Mouse (Mus musculus): ENCODE results near the gene Mtf2.
"Not testable (repeated sequence)": the region's sequence is repeated elsewhere in the genome, so short reads cannot be mapped to it uniquely, and the experiment has no call there.

Gene Mtf2

GRCm38 (mm10) chr5:108065465-108066411 lies at the start of gene Mtf2:
TSS of gene Mtf2 (plus strand) at chr5:108065674.
- DNase-seq (ENCODE audit: low read depth, low spot score) = peak; percentile 98

GRCm38 (mm10) chr5:108017232-108017631 lies 48.2 kb upstream of the Mtf2 start:
- no peak for DNase-seq (ENCODE audit: low read depth, low spot score)

- DNase-seq (ENCODE audit: low read depth, low spot score) = no peak
These were observed 46.1 kb upstream of the Mtf2 start for GRCm38 (mm10) chr5:108019367-108019766.

- DNase-seq (ENCODE audit: low read depth, low spot score) = no peak
These were observed 44.1 kb upstream of the Mtf2 start for GRCm38 (mm10) chr5:108021346-108021745.

- DNase-seq (ENCODE audit: low read depth, low spot score) = no peak
These were observed 37.2 kb upstream of the Mtf2 start for GRCm38 (mm10) chr5:108028230-108028629.

- not testable (repeated sequence) for DNase-seq (ENCODE audit: low read depth, low spot score)
These were observed 36.5 kb upstream of the Mtf2 start for GRCm38 (mm10) chr5:108028797-108029536.

GRCm38 (mm10) chr5:108029968-108030367 lies 35.5 kb upstream of the Mtf2 start:
- peak; percentile 59 for DNase-seq (ENCODE audit: low read depth, low spot score)

- no peak for DNase-seq (ENCODE audit: low read depth, low spot score)
These were observed 34.2 kb upstream of the Mtf2 start for GRCm38 (mm10) chr5:108031267-108031666.

- peak; percentile 81 for DNase-seq (ENCODE audit: low read depth, low spot score)
These were observed 31.3 kb upstream of the Mtf2 start for GRCm38 (mm10) chr5:108034194-108034593.

GRCm38 (mm10) chr5:108035523-108035922 lies 30.0 kb upstream of the Mtf2 start:
- DNase-seq (ENCODE audit: low read depth, low spot score) = no peak

GRCm38 (mm10) chr5:108042061-108042460 lies 23.4 kb upstream of the Mtf2 start:
- no peak for DNase-seq (ENCODE audit: low read depth, low spot score)

- no peak for DNase-seq (ENCODE audit: low read depth, low spot score)
These were observed 21.6 kb upstream of the Mtf2 start for GRCm38 (mm10) chr5:108043908-108044307.

GRCm38 (mm10) chr5:108049711-108050268 lies 15.7 kb upstream of the Mtf2 start:
- no peak for DNase-seq (ENCODE audit: low read depth, low spot score)

- no peak for DNase-seq (ENCODE audit: low read depth, low spot score)
These were observed 14.4 kb upstream of the Mtf2 start for GRCm38 (mm10) chr5:108051026-108051425.

- DNase-seq (ENCODE audit: low read depth, low spot score) = not testable (repeated sequence)
These were observed 13.7 kb upstream of the Mtf2 start for GRCm38 (mm10) chr5:108051727-108052126.

- DNase-seq (ENCODE audit: low read depth, low spot score) = no peak
These were observed 13.3 kb upstream of the Mtf2 start for GRCm38 (mm10) chr5:108052200-108052599.

GRCm38 (mm10) chr5:108053566-108053965 lies 11.9 kb upstream of the Mtf2 start:
- DNase-seq (ENCODE audit: low read depth, low spot score) = no peak

- DNase-seq (ENCODE audit: low read depth, low spot score) = no peak
These were observed 5.1 kb upstream of the Mtf2 start for GRCm38 (mm10) chr5:108060413-108060812.

GRCm38 (mm10) chr5:108072301-108072700 lies 6.8 kb downstream of the Mtf2 start:
- DNase-seq (ENCODE audit: low read depth, low spot score) = no peak

GRCm38 (mm10) chr5:108076241-108076640 lies 10.8 kb downstream of the Mtf2 start:
- DNase-seq (ENCODE audit: low read depth, low spot score) = no peak

- no peak for DNase-seq (ENCODE audit: low read depth, low spot score)
These were observed 11.5 kb downstream of the Mtf2 start for GRCm38 (mm10) chr5:108076833-108077540.

GRCm38 (mm10) chr5:108079603-108080002 lies 14.1 kb downstream of the Mtf2 start:
- DNase-seq (ENCODE audit: low read depth, low spot score) = no peak

Measured in CD4-positive, CD25-positive, alpha-beta regulatory T cell, adult 2 months (primary cell).